Mouse (Mus musculus) MEL (cell line): ENCODE data around the gene Coq6. TPM values are rescaled to one million over a fixed set of nuclear protein-coding genes. Genes with fewer than 3 reads are reported as not detected.

ENCODE experiments used
- DNase-seq: peaks from one replicate; pipeline ENCODE4 v3.0.0; 2011; ENCODE audit warnings: low read depth, low spot score
- H3K27ac ChIP-seq: 2 replicates; pipeline ENCODE4 v1.5.1; 2012; ENCODE audit warnings: low read depth, mild to moderate bottlenecking, control low read depth, low read length, moderate library complexity; ENCODE audit not compliant: control insufficient read depth
- H3K27me3 ChIP-seq, 2 experiments: fragments of 150-350 bp in 1 of 2; sonication (generic) in 1 of 2; 2 replicates each; pipeline ENCODE4 v1.6.1; 2012; ENCODE audit warnings: low read length in 2 of 2, mild to moderate bottlenecking in 2 of 2, improper control_type of control experiment in 1 of 2, moderate library complexity in 1 of 2; ENCODE audit not compliant: insufficient read depth in 2 of 2, control insufficient read depth in 1 of 2
- H3K36me3 ChIP-seq, 2 experiments: 2 replicates each; pipeline ENCODE4 v1.6.1; 2012 to 2014; ENCODE audit warnings: low read length in 2 of 2, improper control_type of control experiment in 1 of 2, inconsistent platforms in 1 of 2, mild to moderate bottlenecking in 1 of 2; ENCODE audit not compliant: insufficient read depth in 2 of 2, control insufficient read depth in 1 of 2
- H3K4me1 ChIP-seq, 2 experiments: fragments of 150-350 bp in 1 of 2; sonication (generic) in 1 of 2; 2 replicates each; pipeline ENCODE4 v1.6.1; 2012; ENCODE audit warnings: low read length in 2 of 2, improper control_type of control experiment in 1 of 2, mild to moderate bottlenecking in 1 of 2; ENCODE audit not compliant: insufficient read depth in 2 of 2, control insufficient read depth in 1 of 2
- H3K4me3 ChIP-seq, 2 experiments: fragments of 150-350 bp in 1 of 2; sonication (generic) in 1 of 2; 2 replicates each; pipeline ENCODE4 v1.5.1; 2012; ENCODE audit warnings: low read depth in 2 of 2, low read length in 2 of 2, mild to moderate bottlenecking in 2 of 2, moderate library complexity in 2 of 2, control low read depth in 1 of 2, improper control_type of control experiment in 1 of 2; ENCODE audit not compliant: control insufficient read depth in 1 of 2, insufficient read depth in 1 of 2
- H3K79me2 ChIP-seq: 2 replicates; pipeline ENCODE4 v1.6.1; 2012; ENCODE audit warnings: mild to moderate bottlenecking, low read length, moderate library complexity; ENCODE audit not compliant: control insufficient read depth, poor library complexity, insufficient read depth
- H3K9ac ChIP-seq: 2 replicates; pipeline ENCODE4 v1.6.1; 2012; ENCODE audit warnings: low read depth, mild to moderate bottlenecking, control low read depth, low read length, moderate library complexity; ENCODE audit not compliant: control insufficient read depth, poor library complexity, severe bottlenecking
- H3K9me3 ChIP-seq: fragments of 150-350 bp; sonication (generic); replicated peaks from 2 replicates; pipeline ENCODE4 v1.6.1; 2012; ENCODE audit warnings: mild to moderate bottlenecking, low read length, improper control_type of control experiment, moderate library complexity; ENCODE audit not compliant: insufficient read depth
- BHLHE40 ChIP-seq: IDR thresholded peaks from 2 replicates; pipeline ENCODE4 v1.6.1; 2012; ENCODE audit warnings: low read depth, mild to moderate bottlenecking, inconsistent platforms, low read length, improper control_type of control experiment, borderline replicate concordance
- CHD1 ChIP-seq: IDR thresholded peaks from 2 replicates; pipeline ENCODE4 v1.6.1; 2012; ENCODE audit warnings: low read depth, mild to moderate bottlenecking, inconsistent platforms, low read length, improper control_type of control experiment
- CTCF ChIP-seq, 3 experiments: IDR thresholded peaks in 2 of 3; conservative IDR thresholded peaks in 1 of 3; 2 replicates each; pipeline ENCODE4 v1.5.1; 2011 to 2012; ENCODE audit warnings: low read length in 3 of 3, low read depth in 2 of 3, mild to moderate bottlenecking in 2 of 3, improper control_type of control experiment in 1 of 3, inconsistent platforms in 1 of 3, mixed read lengths in 1 of 3, moderate library complexity in 1 of 3; ENCODE audit not compliant: control insufficient read depth in 1 of 3, insufficient read depth in 1 of 3, poor library complexity in 1 of 3, severe bottlenecking in 1 of 3
- E2F4 ChIP-seq: IDR thresholded peaks from 2 replicates; pipeline ENCODE4 v1.6.1; 2011; ENCODE audit warnings: low read depth, low read length, improper control_type of control experiment, borderline replicate concordance
- ELF1 ChIP-seq: IDR thresholded peaks from 2 replicates; pipeline ENCODE4 v1.6.1; 2014; ENCODE audit warnings: low read depth, mild to moderate bottlenecking, inconsistent platforms, low read length, improper control_type of control experiment, moderate library complexity
- EP300 ChIP-seq, 2 experiments: IDR thresholded peaks; 2 replicates each; pipeline ENCODE4 v1.6.1; 2011; ENCODE audit warnings: improper control_type of control experiment in 2 of 2, low read length in 2 of 2, low read depth in 1 of 2, mild to moderate bottlenecking in 1 of 2
- ETS1 ChIP-seq: IDR thresholded peaks from 2 replicates; pipeline ENCODE4 v1.6.1; 2012; ENCODE audit warnings: low read depth, mild to moderate bottlenecking, inconsistent platforms, low read length, improper control_type of control experiment, moderate library complexity
- GABPA ChIP-seq: IDR thresholded peaks from 2 replicates; pipeline ENCODE4 v1.6.1; 2012; ENCODE audit warnings: low read depth, mild to moderate bottlenecking, inconsistent platforms, low read length, improper control_type of control experiment, moderate library complexity
- GATA1 ChIP-seq: IDR thresholded peaks from 2 replicates; pipeline ENCODE4 v1.6.1; 2011; ENCODE audit warnings: low read depth, low read length, improper control_type of control experiment
- HCFC1 ChIP-seq: IDR thresholded peaks from 2 replicates; pipeline ENCODE4 v1.6.1; 2012; ENCODE audit warnings: low read depth, mild to moderate bottlenecking, inconsistent platforms, low read length, improper control_type of control experiment, moderate library complexity
- JUND ChIP-seq: IDR thresholded peaks from 2 replicates; pipeline ENCODE4 v1.6.1; 2011; ENCODE audit warnings: low read depth, mild to moderate bottlenecking, improper control_type of control experiment, low read length
- MAFK ChIP-seq: IDR thresholded peaks from 2 replicates; pipeline ENCODE4 v1.6.1; 2011; ENCODE audit warnings: low read depth, mild to moderate bottlenecking, low read length, improper control_type of control experiment, borderline replicate concordance
- MAX ChIP-seq: IDR thresholded peaks from 2 replicates; pipeline ENCODE4 v1.6.1; 2011; ENCODE audit warnings: low read length, improper control_type of control experiment
- MAZ ChIP-seq: IDR thresholded peaks from 2 replicates; pipeline ENCODE4 v1.6.1; 2012; ENCODE audit warnings: low read depth, mild to moderate bottlenecking, inconsistent platforms, low read length, improper control_type of control experiment
- MXI1 ChIP-seq: IDR thresholded peaks from 2 replicates; pipeline ENCODE4 v1.6.1; 2011; ENCODE audit warnings: mild to moderate bottlenecking, low read depth, low read length, improper control_type of control experiment
- POLR2AphosphoS5 ChIP-seq: IDR thresholded peaks from 2 replicates; pipeline ENCODE4 v1.6.1; 2012; ENCODE audit warnings: low read depth, borderline replicate concordance, mild to moderate bottlenecking, inconsistent platforms, low read length, moderate library complexity, mixed read lengths
- RCOR1 ChIP-seq: IDR thresholded peaks from 2 replicates; pipeline ENCODE4 v1.6.1; 2012; ENCODE audit warnings: low read depth, mild to moderate bottlenecking, inconsistent platforms, low read length, improper control_type of control experiment
- SIN3A ChIP-seq: IDR thresholded peaks from 2 replicates; pipeline ENCODE4 v1.6.1; 2012; ENCODE audit warnings: low read length, improper control_type of control experiment, inconsistent platforms
- SMC3 ChIP-seq: IDR thresholded peaks from 2 replicates; pipeline ENCODE4 v1.6.1; 2011; ENCODE audit warnings: low read depth, low read length, improper control_type of control experiment
- TAL1 ChIP-seq: IDR thresholded peaks from 2 replicates; pipeline ENCODE4 v1.6.1; 2012; ENCODE audit warnings: mild to moderate bottlenecking, inconsistent platforms, low read length, moderate library complexity, mixed read lengths
- TBP ChIP-seq: IDR thresholded peaks from 2 replicates; pipeline ENCODE4 v1.8.0; 2011; ENCODE audit warnings: low read depth, low read length, improper control_type of control experiment
- TCF12 ChIP-seq: IDR thresholded peaks from 2 replicates; pipeline ENCODE4 v1.6.1; 2014; ENCODE audit warnings: low read depth, mild to moderate bottlenecking, inconsistent platforms, low read length, improper control_type of control experiment, moderate library complexity
- UBTF ChIP-seq: IDR thresholded peaks from 2 replicates; pipeline ENCODE4 v1.6.1; 2012; ENCODE audit warnings: low read depth, mild to moderate bottlenecking, inconsistent platforms, low read length, improper control_type of control experiment, moderate library complexity, borderline replicate concordance; ENCODE audit not compliant: insufficient read depth
- USF1 ChIP-seq: IDR thresholded peaks from 2 replicates; pipeline ENCODE4 v1.6.1; 2014; ENCODE audit warnings: low read depth, mild to moderate bottlenecking, inconsistent platforms, low read length, improper control_type of control experiment, moderate library complexity
- USF2 ChIP-seq, 2 experiments: IDR thresholded peaks; 2 replicates each; pipeline ENCODE4 v1.6.1; 2011 to 2012; ENCODE audit warnings: improper control_type of control experiment in 2 of 2, low read length in 2 of 2, borderline replicate concordance in 1 of 2, inconsistent platforms in 1 of 2, low read depth in 1 of 2, mild to moderate bottlenecking in 1 of 2; ENCODE audit not compliant: insufficient read depth in 1 of 2
- ZMIZ1 ChIP-seq: IDR thresholded peaks from 2 replicates; pipeline ENCODE4 v1.6.1; 2012; ENCODE audit warnings: low read depth, mild to moderate bottlenecking, inconsistent platforms, low read length, improper control_type of control experiment, moderate library complexity
- ZNF384 ChIP-seq: IDR thresholded peaks from 2 replicates; pipeline ENCODE4 v1.6.1; 2012; ENCODE audit warnings: low read depth, mild to moderate bottlenecking, inconsistent platforms, low read length, improper control_type of control experiment
- polyA plus RNA-seq, 2 experiments: library from polyadenylated mRNA; stranded (reverse) in 1 of 2; unstranded in 1 of 2; fragments of >175 nt in 1 of 2; fragments of >200 nt in 1 of 2; gene quantifications; 2 replicates each; pipeline versions ENCODE4 v1.2.1 to v1.2.4; 2012; ENCODE audit warnings: low replicate concordance in 2 of 2, low read depth in 1 of 2; ENCODE audit not compliant: insufficient read length in 2 of 2, insufficient read depth in 1 of 2, missing spikeins in 1 of 2
- total RNA-seq: library from RNA; depleted of rRNA; stranded (reverse); fragments of 300-350 nt; gene quantifications from 2 replicates; pipeline ENCODE4 v1.2.3, GENCODE M21; 2012

Gene Coq6
- total and polyA plus RNA-seq, 3 experiments = 35.2 to 47.1 TPM; not detected in 1

GRCm38 (mm10) chr12:84396947-84397679 is 35.7 kb downstream of the Coq6 start:
- H3K36me3 ChIP-seq = peaks cover 0 to 21% of the 10 kb centered on the region in 2 experiments; a peak in 3 of 4 replicates
- H3K79me2 ChIP-seq = no peaks in the 10 kb centered on the region
- no peak for DNase-seq
- H3K4me3 ChIP-seq = no peak overlapping the region
- H3K27ac ChIP-seq = no peak overlapping the region; the same call in 1 of the 2 replicates
- H3K4me1 ChIP-seq = peaks cover 9 to 19% of the 10 kb centered on the region in 2 experiments
- TF ChIP-seq ELF1 = no peak
- TF ChIP-seq ZMIZ1 = no peak
- TF ChIP-seq TBP = no peak
- TF ChIP-seq EP300 (IDR thresholded peaks at IDR 0.05; ENCODE audit: low read depth in 1 of 2, low read length in 2 of 2) = no peak
- no peak for TF ChIP-seq GATA1
- TF ChIP-seq MAFK = no peak
- no peak for TF ChIP-seq TAL1
- no peak for TF ChIP-seq BHLHE40
- no peak for TF ChIP-seq POLR2AphosphoS5
- TF ChIP-seq MAX = no peak
- no peak for TF ChIP-seq E2F4
- TF ChIP-seq CHD1 = no peak
- TF ChIP-seq MAZ = no peak
- TF ChIP-seq USF2 (IDR thresholded peaks at IDR 0.05; ENCODE audit: borderline replicate concordance in 1 of 2, insufficient read depth in 1 of 2, low read depth in 1 of 2, low read length in 2 of 2) = no peak
- TF ChIP-seq UBTF = no peak
- H3K27me3 ChIP-seq = no peaks in the 10 kb centered on the region
- no peaks in the 10 kb centered on the region for H3K9me3 ChIP-seq
- H3K9ac ChIP-seq = no peak overlapping the region

GRCm38 (mm10) chr12:84397685-84398084 is 36.2 kb downstream of the Coq6 start:
- no peak for TF ChIP-seq HCFC1
- TF ChIP-seq RCOR1 = no peak
- no peak for TF ChIP-seq MAFK
- TF ChIP-seq JUND = 0 out of 2 replicates have a peak, but pooled peaks have one; percentile 32
- no peak for TF ChIP-seq ETS1
- peak; percentile 43 to 75 for TF ChIP-seq EP300 (IDR thresholded peaks at IDR 0.05; ENCODE audit: low read depth in 1 of 2, low read length in 2 of 2)
- no peak for TF ChIP-seq SIN3A
- TF ChIP-seq GATA1 = peak; percentile 67
- TF ChIP-seq MXI1 = no peak
- peak; percentile 19; the same call in 1 of the 2 replicates for TF ChIP-seq TCF12
- TF ChIP-seq MAX = no peak
- peak; percentile 76 for TF ChIP-seq ZNF384
- TF ChIP-seq SMC3 = no peak
- TF ChIP-seq CTCF (IDR thresholded peaks at IDR 0.05 in 2 of 3, conservative IDR thresholded peaks at IDR 0.05 in 1 of 3; ENCODE audit: control insufficient read depth in 1 of 3, insufficient read depth in 1 of 3, low read depth in 2 of 3, low read length in 3 of 3, poor library complexity in 1 of 3, severe bottlenecking in 1 of 3) = no peak
- TF ChIP-seq GABPA = no peak
- TF ChIP-seq USF1 = no peak
- TF ChIP-seq BHLHE40 = no peak
- no peaks in the 10 kb centered on the region for H3K79me2 ChIP-seq
- no peaks in the 10 kb centered on the region for H3K9me3 ChIP-seq
- DNase-seq = peak; percentile 81
- peaks cover 0 to 21% of the 10 kb centered on the region in 2 experiments; a peak in 3 of 4 replicates for H3K36me3 ChIP-seq
- peak overlapping the region; percentile 49; the same call in 1 of the 2 replicates for H3K27ac ChIP-seq
- no peak overlapping the region for H3K9ac ChIP-seq
- no peaks in the 10 kb centered on the region for H3K27me3 ChIP-seq
- H3K4me1 ChIP-seq = peaks cover 9 to 19% of the 10 kb centered on the region in 2 experiments
- no peak overlapping the region for H3K4me3 ChIP-seq
